Mouse (Mus musculus): ENCODE measurements around the gene Veph1.

Veph1 gene

DNA sequence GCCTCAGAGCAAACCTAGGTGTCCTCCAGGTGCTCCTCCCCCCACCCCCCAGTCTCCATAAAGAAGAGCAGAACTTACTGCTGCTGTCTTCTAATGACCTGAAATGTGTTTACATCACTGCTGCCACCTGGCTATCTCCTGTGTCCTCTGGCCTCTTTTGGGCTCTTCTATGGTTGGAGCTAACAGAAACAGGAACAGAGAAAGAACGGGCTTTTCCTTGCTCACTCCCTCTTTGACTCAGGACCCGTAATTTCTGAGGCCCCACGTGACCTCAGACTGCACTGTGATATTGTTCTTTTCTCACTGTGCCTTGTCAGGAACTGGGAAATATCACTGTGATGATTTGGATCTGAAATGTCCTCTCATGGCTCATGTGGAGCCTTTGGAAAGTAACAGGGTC lies 271.2 kb downstream of the Veph1 start:
- DNase-seq (ENCODE audit: low read depth, low spot score) = no peak

- no peak for DNase-seq (ENCODE audit: low read depth, low spot score)
These were observed 272.3 kb downstream of the Veph1 start for GRCm38 (mm10) chr3:66024220-66024792.

- DNase-seq (ENCODE audit: low read depth, low spot score) = no peak
These were observed 277.5 kb downstream of the Veph1 start for GRCm38 (mm10) chr3:66019171-66019570.

DNA sequence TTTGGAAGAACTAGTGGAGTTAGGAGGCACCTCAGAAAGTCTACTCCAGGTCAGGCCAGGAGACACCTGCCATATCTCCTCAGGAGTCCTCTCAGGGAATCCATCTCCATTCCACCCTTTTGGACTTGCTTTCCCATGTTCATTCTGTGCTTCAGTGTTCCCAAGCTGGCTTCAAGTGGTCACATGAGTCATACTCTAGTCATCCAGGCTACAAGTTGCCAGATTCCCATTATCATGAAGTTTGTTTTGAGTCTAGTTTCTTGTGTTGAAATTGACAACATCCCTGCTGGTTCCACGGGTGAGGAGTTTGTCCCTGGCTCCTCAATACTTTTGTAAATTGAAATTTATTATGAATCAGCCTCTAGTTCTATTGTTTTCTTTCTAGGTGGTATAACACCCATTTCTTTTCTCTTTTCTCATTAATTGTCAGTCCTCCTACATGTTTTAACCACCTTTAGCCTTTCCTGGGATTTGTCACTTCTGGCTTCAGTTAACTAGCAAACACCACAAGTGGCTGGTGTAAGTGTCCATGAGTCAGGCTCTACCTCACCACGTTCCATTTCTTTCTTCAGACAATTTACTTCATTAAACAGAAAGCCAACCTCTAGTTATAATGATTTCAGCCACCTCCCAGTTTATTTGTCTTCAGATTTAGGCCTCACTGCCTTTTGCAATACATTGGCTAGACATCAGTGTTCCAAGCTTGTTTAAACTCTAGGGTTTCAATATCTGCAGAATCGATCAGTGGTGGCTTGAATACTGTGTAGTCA lies 288.8 kb downstream of the Veph1 start:
- DNase-seq (ENCODE audit: low read depth, low spot score) = no peak

- no peak for DNase-seq (ENCODE audit: low read depth, low spot score)
These were observed 291.6 kb downstream of the Veph1 start for GRCm38 (mm10) chr3:66004989-66005388.

DNA sequence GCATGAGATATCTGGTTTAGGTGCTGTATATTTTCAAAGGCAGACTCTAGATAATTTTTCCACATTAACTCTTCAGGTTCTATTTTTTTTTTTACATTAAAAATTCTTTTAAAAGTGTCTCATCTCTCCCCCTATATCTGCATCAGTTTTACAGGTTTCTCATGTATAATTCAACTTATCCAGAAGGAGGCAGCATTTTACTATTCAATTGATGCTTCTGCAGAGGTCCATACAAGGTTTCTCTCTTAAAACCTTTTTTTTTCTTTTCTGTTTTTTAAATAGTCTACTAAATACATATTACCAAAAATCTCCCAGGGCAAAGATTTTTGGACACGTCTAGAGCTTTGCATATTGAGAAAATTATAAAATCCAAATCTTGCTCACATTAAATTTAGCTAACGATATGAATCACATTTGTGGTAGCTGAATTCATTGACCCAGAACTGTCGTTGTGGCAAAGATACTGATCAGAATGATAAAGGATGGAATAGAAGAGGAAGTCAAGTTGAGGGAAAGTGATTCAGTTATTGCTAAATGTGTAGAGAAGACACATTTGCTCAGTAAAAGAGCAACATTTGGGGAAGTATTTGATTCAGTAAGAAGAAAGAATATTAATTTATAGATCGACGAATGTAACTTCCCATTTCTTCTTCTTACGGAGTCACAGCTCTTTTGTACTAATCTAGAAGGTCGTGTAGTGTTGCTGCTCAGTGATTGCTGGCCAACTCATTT lies 292.3 kb downstream of the Veph1 start:
- no peak for DNase-seq (ENCODE audit: low read depth, low spot score)

All from CD4-positive helper T cell, adult 2 months (primary cell).